Mouse (Mus musculus) midbrain, embryonic 13.5 days (tissue): Measurements from ENCODE around the gene Bbs4. TPM values are rescaled to one million over a fixed set of nuclear protein-coding genes. Genes with fewer than 3 reads are reported as not detected.

Source experiments
- ATAC-seq: fragments of 200-750 bp; cut with Nextera tagmentation; 2 replicates; pipeline ENCODE4 v1.8.0; 2017; ENCODE audit warnings: mild to moderate bottlenecking, moderate TSS enrichment, moderate library complexity
- H3K27ac ChIP-seq: fragments of 300-500 bp; sonication (generic); 2 replicates; pipeline ENCODE4 v1.5.1; 2015; ENCODE audit warnings: inconsistent platforms, mild to moderate bottlenecking, moderate library complexity
- H3K27me3 ChIP-seq: fragments of 300-500 bp; sonication (generic); 2 replicates; pipeline ENCODE4 v1.6.1; 2015; ENCODE audit warnings: mild to moderate bottlenecking, inconsistent platforms
- H3K36me3 ChIP-seq: fragments of 300-500 bp; sonication (generic); 2 replicates; pipeline ENCODE4 v1.6.1; 2015; ENCODE audit warnings: mild to moderate bottlenecking, inconsistent platforms
- H3K4me1 ChIP-seq: fragments of 300-500 bp; sonication (generic); replicated peaks from 2 replicates; pipeline ENCODE4 v1.6.1; 2015; ENCODE audit warnings: inconsistent platforms
- H3K4me2 ChIP-seq: fragments of 300-500 bp; sonication (generic); replicated peaks from 2 replicates; pipeline ENCODE4 v1.6.1; 2015; ENCODE audit warnings: moderate library complexity, mild to moderate bottlenecking, inconsistent platforms
- H3K4me3 ChIP-seq: fragments of 300-500 bp; sonication (generic); replicated peaks from 2 replicates; pipeline ENCODE4 v1.5.1; 2015; ENCODE audit warnings: mild to moderate bottlenecking, inconsistent platforms
- H3K9ac ChIP-seq: fragments of 300-500 bp; sonication (generic); replicated peaks from 2 replicates; pipeline ENCODE4 v1.6.1; 2015; ENCODE audit warnings: mild to moderate bottlenecking, inconsistent platforms
- H3K9me3 ChIP-seq: fragments of 300-500 bp; sonication (generic); 2 replicates; pipeline ENCODE4 v1.6.1; 2016; ENCODE audit warnings: mild to moderate bottlenecking, inconsistent platforms
- WGBS: fragments of 180-500 bp; shearing (Covaris S2); methylation state at CpG from one replicate; pipeline ENCODE4 v1.1.7; 2015; 5-methylcytosine and 5-hydroxymethylcytosine counted together
- polyA plus RNA-seq: library from polyadenylated mRNA; unstranded; fragments of >200 nt; fragmentation: Nextera tagmentation; extraction: Ambion mirVana; gene quantifications from 2 replicates; pipeline ENCODE4 v1.2.1, GENCODE M21; 2015

Gene Bbs4
- polyA plus RNA-seq, 1 experiment from 2014 or later: 41.6 TPM

DNA sequence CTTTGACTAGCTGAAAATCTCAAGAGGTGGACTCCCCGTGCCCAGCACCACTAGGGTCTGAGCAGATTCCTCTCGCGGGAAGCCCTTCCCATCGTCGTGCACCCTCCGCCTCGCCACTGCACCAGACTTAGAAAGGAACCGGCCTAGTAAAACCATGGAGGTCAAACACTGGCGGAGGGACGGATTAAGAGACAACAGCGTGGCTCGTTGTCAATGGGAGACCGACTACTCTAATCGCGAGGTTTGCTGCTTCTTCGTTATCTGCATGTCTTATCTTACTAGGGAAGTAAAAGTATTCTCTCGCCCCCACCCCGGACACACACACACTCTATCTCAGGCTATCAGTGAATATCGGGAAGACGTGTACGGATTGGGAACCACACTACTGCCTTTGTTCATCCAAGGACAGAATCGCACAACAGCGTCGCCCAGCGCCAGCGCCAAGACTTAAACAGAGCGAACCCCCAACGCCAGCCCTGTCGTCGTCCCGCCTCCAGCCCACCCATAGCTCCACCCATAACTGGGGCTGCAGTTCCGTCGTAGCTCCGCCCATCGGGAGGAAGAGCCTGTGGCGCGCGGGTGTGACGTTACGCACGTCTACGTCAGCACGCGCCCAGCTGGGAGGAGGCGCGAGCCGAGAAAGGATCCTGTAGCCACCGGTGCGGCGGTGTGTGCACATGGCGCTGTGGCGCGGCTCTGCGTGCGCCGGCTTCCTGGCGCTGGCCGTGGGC lies 62.2 kb downstream of the Bbs4 start, which contains the start of gene Adpgk:
TSS of gene Adpgk (plus strand) at position 602 of the 731 bp plus-strand sequence.
- Histone ChIP-seq H3K9ac (peak within 1 kb of the TSS; percentile 88), H3K27ac (peak within 1 kb of the TSS; percentile 94), H3K9me3 (no peaks in the 10 kb centered on the region), H3K4me2 (peak within 1 kb of the TSS; percentile 76), H3K36me3 (no peaks in the 10 kb centered on the region), H3K27me3 (no peaks in the 10 kb centered on the region), H3K4me3 (peak within 1 kb of the TSS; percentile 75), H3K4me1 (peaks cover 32% of the 10 kb centered on the region)
- WGBS: under 1% methylated on average over 57 of the region's 58 CpGs
- ATAC-seq: peak; percentile 98

DNA sequence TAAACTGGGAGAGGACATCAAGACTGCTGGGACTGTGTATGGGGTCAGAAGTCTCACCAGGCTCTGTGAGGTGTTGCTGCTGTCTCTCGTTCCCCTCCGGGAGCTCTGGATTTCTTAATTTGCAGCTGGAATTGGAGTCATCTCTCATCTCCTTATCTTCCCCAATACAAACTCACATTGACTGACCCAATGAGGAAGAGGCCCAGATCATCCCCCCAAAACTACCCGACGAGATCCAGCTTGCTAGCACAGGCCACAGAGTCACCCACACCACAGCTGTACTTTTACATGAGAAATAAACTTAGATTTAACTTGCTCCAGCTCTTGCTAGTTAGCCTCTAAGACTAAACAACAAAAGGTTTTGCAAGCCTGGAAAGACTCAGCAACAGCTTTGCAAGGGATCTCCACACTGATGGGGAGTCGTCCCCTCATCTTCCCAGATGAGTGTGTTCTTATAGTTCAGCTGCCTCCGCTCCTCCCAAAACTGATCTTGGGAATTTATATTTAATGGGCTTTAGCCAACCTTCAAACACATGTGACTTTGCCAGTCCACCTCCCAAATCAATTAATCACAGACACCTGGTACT lies 63.7 kb downstream of the Bbs4 start:
- Histone ChIP-seq H3K9me3 (no peaks in the 10 kb centered on the region), H3K4me3 (no peak overlapping the region), H3K9ac (no peak overlapping the region), H3K4me1 (peaks cover 32% of the 10 kb centered on the region), H3K27me3 (no peaks in the 10 kb centered on the region), H3K4me2 (no peak overlapping the region), H3K36me3 (no peaks in the 10 kb centered on the region), H3K27ac (no peak overlapping the region)
- WGBS: 77% methylated on average over 6 of the region's 6 CpGs
- ATAC-seq: no peak

DNA sequence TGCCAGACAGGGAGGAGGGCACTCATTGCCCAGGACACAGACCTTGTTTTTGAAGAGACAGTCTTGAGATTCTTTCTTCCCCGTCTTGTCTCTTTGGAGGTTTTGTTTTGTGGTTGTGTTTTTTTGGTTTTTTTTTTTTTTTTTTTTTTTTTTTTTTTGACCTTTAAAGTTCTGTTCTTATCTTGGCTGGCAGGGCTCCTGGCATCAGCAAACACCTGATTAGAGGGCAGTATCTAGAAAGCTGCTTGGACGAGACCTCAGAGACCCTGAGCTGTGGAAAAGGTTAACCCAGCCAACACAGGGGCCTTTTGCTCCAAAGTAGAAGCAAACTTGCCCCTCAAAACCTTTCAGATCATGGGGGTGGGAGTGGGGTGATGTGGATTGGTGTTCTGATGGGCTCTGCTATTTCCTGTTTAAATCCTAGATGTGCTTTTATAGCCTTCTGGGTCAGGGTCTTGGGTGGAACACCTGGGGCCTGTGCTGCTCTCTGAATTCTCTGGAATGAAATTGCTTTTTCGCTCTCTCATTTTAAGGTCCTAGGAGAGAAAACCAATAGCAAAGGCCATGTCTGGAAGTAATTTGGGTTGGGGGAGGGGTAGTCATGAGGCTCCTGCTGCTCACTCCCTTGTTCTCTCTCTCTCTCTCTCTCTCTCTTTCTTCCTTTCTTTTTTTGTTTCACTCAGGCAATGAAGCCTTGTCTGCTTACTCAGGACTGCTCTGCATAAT lies 64.5 kb downstream of the Bbs4 start:
- Histone ChIP-seq H3K4me3 (no peak overlapping the region), H3K4me2 (no peak overlapping the region), H3K9me3 (no peaks in the 10 kb centered on the region), H3K27me3 (no peaks in the 10 kb centered on the region), H3K4me1 (peaks cover 32% of the 10 kb centered on the region), H3K9ac (no peak overlapping the region), H3K36me3 (no peaks in the 10 kb centered on the region), H3K27ac (0 out of 2 replicates have a peak overlapping the region, but pooled peaks have one; percentile 20)
- WGBS: 73% methylated on average over 3 of the region's 3 CpGs
- ATAC-seq: no peak

DNA sequence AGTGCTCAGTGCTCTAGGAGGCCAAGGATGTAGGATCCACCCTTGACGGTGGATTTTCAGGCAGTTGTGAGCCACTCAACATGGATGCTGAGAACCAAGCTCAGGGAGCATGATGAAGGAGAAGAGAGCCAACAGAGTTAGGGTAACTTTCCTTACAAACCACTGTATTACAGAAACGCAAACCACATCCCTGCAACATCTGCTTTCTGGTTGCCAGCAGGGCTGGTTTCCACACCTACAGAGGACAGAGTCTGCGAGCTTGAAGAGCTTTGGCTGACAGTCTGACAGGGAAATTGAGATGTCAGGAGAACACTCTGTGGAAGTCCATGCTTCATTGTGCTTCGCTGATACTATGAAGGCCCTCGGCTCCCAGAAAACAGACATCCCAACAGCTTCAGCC lies 65.2 kb downstream of the Bbs4 start:
- Histone ChIP-seq H3K36me3 (no peaks in the 10 kb centered on the region), H3K4me2 (no peak overlapping the region), H3K27me3 (no peaks in the 10 kb centered on the region), H3K27ac (no peak overlapping the region), H3K4me3 (no peak overlapping the region), H3K9ac (no peak overlapping the region), H3K9me3 (no peaks in the 10 kb centered on the region), H3K4me1 (peaks cover 29% of the 10 kb centered on the region)
- ATAC-seq: no peak
- WGBS: 75% methylated on average over 5 of the region's 5 CpGs

DNA sequence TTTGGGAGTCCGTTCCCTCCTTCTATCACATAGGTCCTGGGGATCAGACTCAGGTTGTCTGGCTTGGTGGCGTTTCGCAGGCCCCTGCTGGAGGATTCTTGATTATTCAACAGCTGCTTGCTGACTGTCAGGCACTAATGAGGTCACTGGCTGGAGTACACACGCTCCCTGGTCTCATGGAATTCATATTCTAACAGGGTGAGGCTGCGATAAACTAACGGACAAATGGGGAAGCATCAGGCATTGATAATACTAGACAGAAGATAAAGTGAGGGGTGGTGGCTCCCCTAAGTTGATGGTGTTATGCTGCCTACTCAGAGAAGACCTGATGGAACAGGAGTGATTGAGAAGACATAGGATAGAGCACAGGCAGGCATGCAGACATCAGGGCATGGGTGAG lies 67.7 kb downstream of the Bbs4 start:
- Histone ChIP-seq H3K36me3 (no peaks in the 10 kb centered on the region), H3K27me3 (no peaks in the 10 kb centered on the region), H3K4me1 (peaks cover 16% of the 10 kb centered on the region), H3K9ac (no peak overlapping the region), H3K27ac (no peak overlapping the region), H3K9me3 (no peaks in the 10 kb centered on the region), H3K4me2 (no peak overlapping the region), H3K4me3 (no peak overlapping the region)
- ATAC-seq: no peak
- 74% methylated on average over 6 of the region's 6 CpGs for WGBS

DNA sequence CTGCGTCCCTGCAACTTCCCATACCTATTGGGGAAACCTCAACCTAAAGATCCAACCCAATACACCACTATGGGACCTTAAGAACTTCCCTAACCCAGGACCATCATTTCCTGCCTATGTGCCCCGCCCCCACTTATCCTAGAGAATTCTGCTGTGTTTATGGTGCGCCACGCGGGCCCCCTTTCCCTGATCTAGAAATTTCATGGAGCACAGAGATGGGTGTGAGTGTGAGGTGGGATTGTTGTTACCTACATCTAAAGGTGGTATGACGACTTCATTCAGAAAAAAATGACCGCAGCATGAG lies 70.7 kb downstream of the Bbs4 start:
- no peak overlapping the region for H3K27ac ChIP-seq
- H3K4me1 ChIP-seq: 0 out of 2 replicates have a peak, but pooled peaks cover 2% of the 10 kb centered on the region
- peak overlapping the region; percentile 6; the same call in 1 of the 2 replicates for H3K4me2 ChIP-seq
- H3K4me3 ChIP-seq: no peak overlapping the region
- H3K27me3 ChIP-seq: no peaks in the 10 kb centered on the region
- H3K9me3 ChIP-seq: no peaks in the 10 kb centered on the region
- no peaks in the 10 kb centered on the region for H3K36me3 ChIP-seq
- 55% methylated on average over 7 of the region's 7 CpGs for WGBS
- peak; percentile 50 for ATAC-seq
- H3K9ac ChIP-seq: no peak overlapping the region

DNA sequence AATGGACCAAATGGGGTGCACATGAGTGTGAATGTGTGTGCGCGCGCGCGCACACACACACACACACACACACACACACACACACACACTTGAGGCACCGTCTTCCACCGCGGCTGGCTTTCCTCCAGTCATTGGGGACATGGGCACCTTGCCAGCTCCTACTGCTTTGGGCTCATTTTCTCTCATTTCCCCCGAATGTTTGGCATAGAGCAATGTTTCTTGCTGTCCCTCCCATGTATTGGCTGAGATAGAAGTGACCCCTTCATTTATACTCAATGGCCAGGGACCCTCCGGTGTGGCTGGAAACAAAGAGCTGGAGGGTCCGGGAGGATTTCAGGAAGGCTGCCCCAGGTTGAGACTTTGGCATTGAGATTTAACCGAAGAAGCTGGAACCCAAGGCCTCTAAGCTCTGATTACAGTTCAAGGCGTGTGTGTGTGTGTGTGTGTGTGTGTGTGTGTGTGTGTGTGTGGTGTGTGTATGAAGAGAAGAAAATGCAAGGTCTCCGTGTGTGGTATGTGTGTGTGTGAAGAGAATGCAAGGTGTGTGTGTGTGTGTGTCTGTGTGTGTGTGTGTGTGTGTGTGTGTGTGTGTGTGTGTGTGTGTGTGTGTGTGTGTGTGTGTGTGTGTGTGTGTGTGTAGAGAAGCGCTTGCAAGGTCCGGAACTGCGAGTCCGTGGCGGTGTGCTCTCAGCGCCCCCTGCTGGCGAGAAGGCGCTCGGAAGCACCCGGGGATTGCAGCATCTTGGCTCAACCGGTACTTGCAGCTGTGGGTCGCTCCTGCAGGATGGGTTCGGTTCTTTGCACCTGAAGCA lies 71.2 kb downstream of the Bbs4 start:
- Histone ChIP-seq H3K27me3 (no peaks in the 10 kb centered on the region), H3K9me3 (no peaks in the 10 kb centered on the region), H3K36me3 (no peaks in the 10 kb centered on the region), H3K9ac (no peak overlapping the region), H3K4me1 (0 out of 2 replicates have a peak, but pooled peaks cover 8% of the 10 kb centered on the region), H3K27ac (no peak overlapping the region), H3K4me2 (peak overlapping the region; percentile 6; the same call in 1 of the 2 replicates), H3K4me3 (no peak overlapping the region)
- peak; percentile 77 for ATAC-seq
- WGBS: 46% methylated on average over 27 of the region's 27 CpGs

DNA sequence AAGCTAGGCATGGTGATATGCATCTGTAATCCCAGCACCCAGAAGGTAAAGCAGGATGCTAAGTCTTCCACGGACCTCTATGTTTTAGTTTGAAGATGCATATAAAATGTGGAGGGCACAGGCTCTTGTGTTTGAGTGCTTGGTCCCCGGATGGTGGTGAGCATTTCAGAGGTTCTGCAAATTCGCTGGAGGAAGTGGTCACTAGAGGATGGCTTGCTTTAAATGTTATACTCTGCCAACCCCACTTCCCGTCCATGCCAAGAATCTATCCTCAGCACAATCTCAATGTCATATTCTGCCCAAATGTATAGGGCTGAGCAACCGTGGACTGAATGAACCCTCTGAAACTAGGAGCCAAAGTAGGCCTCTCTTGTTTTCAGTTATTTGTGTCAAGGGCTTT lies 72.4 kb downstream of the Bbs4 start:
- H3K36me3 ChIP-seq: no peaks in the 10 kb centered on the region
- H3K9me3 ChIP-seq: no peaks in the 10 kb centered on the region
- no peak overlapping the region for H3K4me2 ChIP-seq
- H3K9ac ChIP-seq: no peak overlapping the region
- H3K27ac ChIP-seq: no peak overlapping the region
- 92% methylated on average over 5 of the region's 5 CpGs for WGBS
- ATAC-seq: no peak
- 0 out of 2 replicates have a peak, but pooled peaks cover 8% of the 10 kb centered on the region for H3K4me1 ChIP-seq
- H3K4me3 ChIP-seq: no peak overlapping the region
- no peaks in the 10 kb centered on the region for H3K27me3 ChIP-seq

DNA sequence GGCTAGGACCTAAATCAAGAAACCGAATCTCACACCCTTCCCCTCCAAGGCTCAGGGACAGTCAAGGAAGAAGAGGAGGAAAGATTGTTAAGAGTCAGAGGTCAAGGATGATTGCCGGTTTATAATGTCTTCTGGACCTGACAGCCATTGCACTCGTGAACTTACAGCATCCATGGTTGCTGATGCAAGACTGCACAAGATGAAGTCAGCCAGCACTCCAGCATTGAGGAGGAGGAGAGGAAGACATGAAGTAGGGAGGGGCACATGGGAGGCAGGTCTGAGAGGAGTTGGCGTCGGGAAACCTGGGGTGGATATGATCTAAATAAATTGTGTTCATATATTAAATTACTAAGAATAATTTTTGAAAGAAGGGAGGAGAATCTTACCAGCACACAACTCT lies 74.6 kb downstream of the Bbs4 start:
- Histone ChIP-seq H3K4me2 (no peak overlapping the region), H3K4me1 (0 out of 2 replicates have a peak, but pooled peaks cover 11% of the 10 kb centered on the region), H3K9me3 (no peaks in the 10 kb centered on the region), H3K4me3 (no peak overlapping the region), H3K27me3 (no peaks in the 10 kb centered on the region), H3K36me3 (no peaks in the 10 kb centered on the region), H3K27ac (no peak overlapping the region), H3K9ac (no peak overlapping the region)
- 86% methylated on average over 5 of the region's 5 CpGs for WGBS
- no peak for ATAC-seq

DNA sequence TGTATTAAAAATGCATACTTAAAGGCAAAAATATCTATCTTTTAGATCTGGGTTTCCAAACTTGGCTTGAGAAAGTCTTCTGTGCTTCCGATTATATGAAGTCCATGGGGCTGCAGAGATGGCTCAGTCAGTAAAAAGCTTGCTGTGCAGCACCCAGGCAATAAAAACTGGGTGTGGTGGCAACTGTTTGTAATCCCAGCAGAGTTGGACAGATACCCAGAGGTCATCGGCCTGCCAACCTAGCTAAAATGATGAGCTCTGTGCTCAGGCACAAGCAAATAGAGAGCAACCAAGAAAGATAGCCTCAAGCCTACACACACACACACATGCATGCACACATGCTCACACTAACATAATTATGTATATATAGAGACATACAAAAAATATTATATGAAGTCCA lies 75.1 kb downstream of the Bbs4 start:
- Histone ChIP-seq H3K4me3 (no peak overlapping the region), H3K36me3 (no peaks in the 10 kb centered on the region), H3K4me1 (0 out of 2 replicates have a peak, but pooled peaks cover 11% of the 10 kb centered on the region), H3K4me2 (no peak overlapping the region), H3K27ac (no peak overlapping the region), H3K9me3 (no peaks in the 10 kb centered on the region), H3K27me3 (no peaks in the 10 kb centered on the region), H3K9ac (no peak overlapping the region)
- 94% methylated on average over 2 of the region's 2 CpGs for whole genome bisulfite sequencing
- ATAC-seq: no peak

DNA sequence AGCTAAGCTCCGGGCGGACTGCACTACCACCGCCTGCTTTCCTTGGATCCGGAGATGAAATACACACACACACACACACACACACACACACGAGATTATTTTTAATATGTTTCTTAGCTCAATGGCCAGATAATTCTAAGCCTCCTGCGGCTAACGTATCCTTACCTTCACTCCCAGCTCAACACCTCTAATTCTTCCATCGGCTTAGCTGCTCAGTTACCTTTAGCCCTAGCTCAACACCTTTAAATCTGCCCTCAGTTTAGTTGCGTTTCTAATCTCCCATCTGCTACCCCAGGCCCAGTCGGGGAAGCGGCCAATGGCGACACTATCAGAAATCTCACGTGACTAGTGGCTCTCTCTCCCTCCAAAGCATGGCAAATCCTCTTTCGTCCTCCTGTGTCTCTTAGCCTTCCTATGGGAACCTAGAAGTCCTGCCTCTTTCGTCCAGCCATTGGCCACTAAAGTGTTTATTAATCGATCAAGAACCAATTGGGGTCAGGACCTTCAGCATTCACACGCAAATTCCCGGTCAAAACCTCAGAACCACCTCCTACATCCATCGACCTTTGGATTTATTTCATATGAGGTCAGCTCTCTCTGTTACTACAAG lies 78.4 kb downstream of the Bbs4 start:
- no peak overlapping the region for H3K9ac ChIP-seq
- H3K4me3 ChIP-seq: no peak overlapping the region
- H3K4me1 ChIP-seq: peaks cover 13% of the 10 kb centered on the region
- H3K9me3 ChIP-seq: no peaks in the 10 kb centered on the region
- H3K4me2 ChIP-seq: no peak overlapping the region
- no peak for ATAC-seq
- H3K27ac ChIP-seq: no peak overlapping the region
- H3K36me3 ChIP-seq: no peaks in the 10 kb centered on the region
- no peaks in the 10 kb centered on the region for H3K27me3 ChIP-seq
- WGBS: 76% methylated on average over 19 of the region's 19 CpGs
